Mouse (Mus musculus) hematopoietic stem cell, adult 5-6 weeks (primary cell): Measurements from ENCODE around the gene Ift22. TPM values are rescaled to one million over a fixed set of nuclear protein-coding genes. Genes with fewer than 3 reads are reported as not detected.
"Not testable (repeated sequence)": the region's sequence is repeated elsewhere in the genome, so short reads cannot be mapped to it uniquely, and the experiment has no call there.

Experiments
- ATAC-seq, 2 experiments: fragments of 125-278 bp in 1 of 2; replicated peaks in 1 of 2; 2 replicates each; pipeline ENCODE4 v1.8.0; 2016 to 2017; ENCODE audit warnings: inconsistent platforms in 2 of 2, mild to moderate bottlenecking in 2 of 2, moderate number of reproducible peaks in 2 of 2, low read depth in 1 of 2, moderate TSS enrichment in 1 of 2; ENCODE audit not compliant: low FRiP score in 2 of 2, poor library complexity in 2 of 2, severe bottlenecking in 2 of 2, insufficient read depth in 1 of 2, low TSS enrichment in 1 of 2
- total RNA-seq: library from RNA; stranded (forward); fragments of 172-1452, 232-1000 nt; gene quantifications from 2 replicates; pipeline ENCODE4 v1.2.3, GENCODE M21; 2017

Gene Ift22
- total RNA-seq, 1 experiment from 2014 or later: 12.8 TPM

- ATAC-seq: no peak
Measured at GRCm38 (mm10) chr5:136937621-136938020, 29.7 kb downstream of the Ift22 start.

GRCm38 (mm10) chr5:136939284-136939683, 31.3 kb downstream of the Ift22 start:
- no peak for ATAC-seq

GRCm38 (mm10) chr5:136940029-136940428, 32.1 kb downstream of the Ift22 start:
- ATAC-seq: not testable (repeated sequence)

DNA sequence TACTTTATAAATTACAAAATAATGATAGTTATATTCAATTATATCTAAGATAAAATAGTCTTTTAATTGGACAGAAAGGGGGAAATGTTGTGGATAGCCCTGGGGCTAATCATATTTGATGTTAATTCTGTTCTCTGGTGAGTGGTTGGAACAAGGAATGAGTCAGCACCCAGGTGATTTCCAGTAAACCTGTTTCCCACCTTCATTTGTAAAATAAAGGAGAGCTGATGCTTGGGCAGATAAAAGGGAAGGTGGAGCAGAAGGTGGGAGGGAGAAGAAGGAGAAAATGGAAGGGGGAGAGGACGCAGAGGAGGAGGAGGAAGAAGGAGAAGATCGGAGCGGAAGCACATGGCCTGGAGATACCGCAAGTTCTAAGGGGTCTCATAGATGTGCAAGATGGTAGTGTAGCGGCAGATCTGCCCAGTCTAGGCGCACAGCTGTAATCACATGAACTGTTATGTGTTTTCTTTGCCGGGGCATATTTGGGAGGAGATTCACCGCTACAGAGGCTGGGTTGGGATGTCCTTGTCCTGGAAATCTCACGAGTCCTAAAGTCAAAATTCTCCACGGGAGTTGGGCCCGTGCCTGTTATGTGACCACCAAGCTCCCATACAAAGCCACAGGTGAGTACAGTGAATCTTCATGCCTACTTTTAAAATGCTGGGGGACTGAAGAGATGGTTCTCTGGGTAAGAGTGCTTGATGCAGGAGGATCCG, 33.1 kb downstream of the Ift22 start:
- no peak for ATAC-seq

DNA sequence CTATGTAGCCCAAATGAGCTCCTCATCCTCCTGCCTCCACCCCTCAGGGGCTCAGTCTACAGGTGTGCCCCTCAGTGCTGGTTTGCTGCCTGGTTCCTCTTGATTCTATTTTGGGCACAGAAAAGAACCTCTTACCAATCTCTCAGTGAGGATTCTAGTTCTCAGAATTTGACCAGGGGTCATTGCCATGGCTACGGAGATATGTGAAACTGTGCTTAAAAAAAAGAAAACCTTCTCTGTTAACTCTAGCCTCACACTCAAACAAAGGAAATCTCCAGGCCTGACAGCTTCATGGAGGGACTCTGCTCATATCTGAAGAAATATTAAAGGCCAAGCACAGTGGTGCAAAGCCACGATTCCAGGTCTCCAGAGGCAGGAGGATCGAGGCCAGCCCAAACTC, 34.8 kb downstream of the Ift22 start:
- no peak for ATAC-seq

GRCm38 (mm10) chr5:136943382-136943781, 35.4 kb downstream of the Ift22 start:
- ATAC-seq: no peak

GRCm38 (mm10) chr5:136945084-136945483, 37.1 kb downstream of the Ift22 start:
- no peak for ATAC-seq

- no peak for ATAC-seq
Measured at GRCm38 (mm10) chr5:136947874-136948273, 39.9 kb downstream of the Ift22 start.

GRCm38 (mm10) chr5:136949551-136950336, 41.8 kb downstream of the Ift22 start:
- not testable (repeated sequence) for ATAC-seq

DNA sequence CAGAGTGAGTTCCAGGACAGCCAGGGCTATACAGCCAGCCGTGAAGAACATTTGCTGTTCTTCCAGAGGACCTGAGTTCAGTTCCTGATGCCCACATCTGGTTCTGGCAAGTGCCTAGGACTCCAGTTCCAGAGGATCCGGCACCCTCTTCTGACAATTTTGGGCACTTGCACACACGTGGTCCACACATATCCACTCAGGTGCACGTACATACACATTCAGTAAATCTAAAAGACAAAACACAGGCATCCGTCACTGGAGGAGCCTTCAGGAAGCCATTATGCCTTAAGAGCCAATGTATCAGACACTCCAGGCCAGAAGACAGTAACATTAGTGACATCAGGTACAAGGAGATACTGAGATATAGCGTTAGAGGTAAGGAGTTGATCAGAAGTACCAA, 42.6 kb downstream of the Ift22 start:
- no peak for ATAC-seq

GRCm38 (mm10) chr5:136952153-136952552, 44.2 kb downstream of the Ift22 start:
- ATAC-seq: no peak

DNA sequence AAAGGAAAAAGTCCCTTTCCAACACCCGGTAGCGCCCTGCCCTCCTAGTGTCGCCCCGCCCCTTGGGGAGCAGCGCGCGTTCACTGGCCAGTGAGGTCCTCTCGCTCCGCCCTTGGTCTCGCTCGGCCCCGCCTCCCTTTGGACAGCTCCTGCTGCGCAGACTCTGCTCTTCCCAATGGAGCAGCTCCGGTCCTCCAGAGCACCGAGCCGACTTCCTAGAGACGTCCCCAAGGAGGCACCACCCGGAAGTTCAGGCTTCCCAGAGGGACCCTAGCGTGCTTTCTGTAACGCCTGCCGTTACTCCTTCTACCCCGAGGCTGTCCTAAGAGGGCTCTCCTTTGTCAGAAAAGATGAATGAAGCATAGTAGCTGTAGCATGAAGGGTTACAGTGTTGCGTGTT, 45.1 kb downstream of the Ift22 start, which contains the start of gene Fis1:
Gene Fis1 (plus strand): TSS at position 261 of the 400 bp plus-strand sequence.
- ATAC-seq: peak; percentile 97 to 98

DNA sequence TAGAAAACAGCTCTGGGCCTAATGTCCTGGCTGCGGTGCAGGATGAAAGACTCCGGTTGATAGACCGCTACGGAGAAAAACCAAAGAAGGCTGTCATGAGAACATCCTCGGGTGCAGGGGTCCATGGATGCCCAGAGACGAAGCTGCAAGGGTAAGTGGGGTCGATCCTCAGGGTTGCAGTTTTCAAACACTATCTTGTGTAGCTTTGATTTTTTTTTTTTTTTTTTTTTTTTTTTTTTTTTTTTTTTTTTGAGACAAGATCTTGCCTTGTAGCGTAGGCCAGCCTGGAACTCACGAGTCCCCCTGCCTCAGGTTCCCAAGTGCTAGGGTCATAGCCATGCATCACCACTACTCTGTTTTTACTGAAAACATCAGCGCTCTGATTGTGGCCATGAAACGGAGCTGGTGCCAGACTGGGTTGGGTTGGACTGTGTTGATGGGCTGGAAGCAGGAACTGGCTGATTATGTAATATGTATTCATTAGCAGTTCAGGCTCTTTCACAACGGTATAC, 45.5 kb downstream of the Ift22 start:
- ATAC-seq: peak; percentile 24 to 51; a peak in 1 of 4 replicates

- no peak for ATAC-seq
Measured at GRCm38 (mm10) chr5:136955622-136956021, 47.7 kb downstream of the Ift22 start.

DNA sequence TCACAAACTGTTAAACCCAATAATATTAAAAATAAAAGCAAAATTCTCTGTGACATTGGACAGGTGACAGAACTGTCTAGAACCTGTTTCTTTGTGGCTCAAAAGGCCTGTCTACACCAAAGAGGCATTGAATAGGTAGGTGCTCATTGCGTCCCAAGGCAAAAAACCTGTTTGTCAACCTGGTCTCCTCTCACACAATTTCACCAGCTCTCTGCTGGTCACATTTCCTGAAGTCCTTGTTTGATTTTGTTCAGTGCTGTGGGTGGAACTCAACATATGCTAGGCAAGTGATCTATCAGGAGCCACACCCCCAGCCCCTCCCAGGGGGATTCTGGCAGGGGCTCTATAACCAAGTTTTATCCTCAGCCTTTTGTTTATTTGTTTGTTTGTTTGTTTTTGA, 49.3 kb downstream of the Ift22 start:
- ATAC-seq: no peak

GRCm38 (mm10) chr5:136958991-136959605, 51.1 kb downstream of the Ift22 start:
- ATAC-seq: no peak

DNA sequence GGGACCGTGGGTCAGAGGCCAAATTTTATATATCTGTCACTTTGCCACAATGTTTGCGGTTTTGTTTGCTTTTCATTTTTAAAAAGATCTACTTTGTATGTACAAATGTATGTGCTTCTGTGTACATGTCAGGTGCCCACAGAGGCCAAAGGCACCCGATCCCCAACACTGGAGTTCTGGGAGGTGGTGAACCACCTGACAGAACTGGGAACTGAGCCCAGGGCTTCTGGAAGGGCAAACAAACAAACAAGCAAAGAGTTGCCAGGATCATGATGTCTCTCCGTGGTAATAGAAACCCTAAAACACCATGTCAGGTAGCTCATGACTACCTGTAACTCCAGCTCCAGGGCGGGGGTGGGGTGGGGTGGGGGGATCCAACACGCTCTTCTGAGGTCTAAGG, 52.1 kb downstream of the Ift22 start:
- ATAC-seq: no peak
